Mouse (Mus musculus) spleen, adult 2 months (tissue): ENCODE results near the gene Odf3l1.

ENCODE experiments used
- CTCF ChIP-seq: fragments of 200-500 bp; IDR thresholded peaks from 2 replicates; pipeline ENCODE4 v1.5.1; 2011; ENCODE audit warnings: mild to moderate bottlenecking, inconsistent platforms; ENCODE audit not compliant: insufficient read depth, insufficient read length, insufficient replicate concordance; ENCODE audit errors: extremely low read depth
- POLR2A ChIP-seq: fragments of 200-500 bp; IDR thresholded peaks from 2 replicates; pipeline ENCODE4 v1.6.1; 2011; ENCODE audit warnings: low read depth, low read length, inconsistent platforms

DNA sequence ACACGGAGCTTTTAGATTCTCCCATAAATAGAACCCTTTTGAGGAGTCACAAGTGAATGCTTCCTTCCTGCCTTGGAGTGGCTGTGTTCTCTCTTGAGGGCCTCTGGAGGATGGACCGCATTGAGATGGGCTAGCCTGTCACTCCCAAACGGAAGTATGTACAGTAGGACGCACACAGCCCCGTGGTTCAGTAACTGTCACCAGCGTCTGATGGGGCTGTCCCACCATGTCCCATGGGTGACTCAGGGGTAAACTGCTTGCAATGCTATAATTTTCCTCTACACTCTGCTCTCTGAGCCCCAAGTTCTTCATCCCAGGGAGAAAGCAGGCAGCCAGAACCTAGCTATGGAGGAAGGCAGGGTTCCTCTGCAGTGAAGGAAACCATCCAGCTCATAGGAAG, 56.5 kb downstream of the Odf3l1 start:
- TF ChIP-seq CTCF (no peak), POLR2A (no peak)
